Mouse (Mus musculus): ENCODE measurements around the gene Cgas. TPM values are rescaled to one million over a fixed set of nuclear protein-coding genes. Genes with fewer than 3 reads are reported as not detected.

The Cgas gene
- polyA plus RNA-seq, 1 experiment from 2014 or later: 0.92 TPM

DNA sequence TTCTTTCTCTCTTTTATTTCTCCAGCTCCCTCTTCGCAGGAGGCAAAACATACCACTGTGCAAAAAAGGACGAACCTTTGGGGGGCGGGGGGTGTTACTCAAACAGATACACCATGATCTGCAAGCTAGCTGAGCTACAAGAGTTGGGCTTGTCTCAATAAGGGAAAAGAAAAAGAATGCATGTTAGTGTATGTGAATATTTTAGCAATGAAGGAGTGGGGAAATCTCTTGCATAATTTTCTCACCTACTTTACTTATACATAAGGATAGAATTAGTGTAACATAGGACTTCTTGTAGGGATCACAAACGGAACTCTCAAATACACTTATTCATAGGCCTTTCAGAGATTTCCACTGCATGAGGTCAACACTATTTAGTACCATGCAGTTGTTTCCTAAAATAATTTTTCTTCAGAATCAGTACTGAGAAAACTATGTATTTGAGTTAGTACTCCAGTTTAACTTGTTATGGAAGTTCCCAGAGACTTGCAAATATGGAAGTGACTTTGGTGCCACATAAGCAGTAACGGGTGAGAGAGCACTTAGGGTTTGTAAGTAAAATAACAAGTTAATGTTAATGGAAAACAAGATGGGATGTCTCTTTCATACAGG is 31.8 kb upstream of the Cgas start:
- no peak overlapping the region for H3K4me3 ChIP-seq (ENCODE audit: low read depth, low read length)
- 0 out of 2 replicates have a peak, but pooled peaks cover 2% of the 10 kb centered on the region for H3K4me1 ChIP-seq (ENCODE audit: control insufficient read depth, insufficient read depth, low read length)
- peaks cover 15% of the 10 kb centered on the region; the same call in 1 of the 2 replicates for H3K36me3 ChIP-seq (ENCODE audit: control insufficient read depth, insufficient read depth, low read length)
- no peaks in the 10 kb centered on the region for H3K27me3 ChIP-seq (ENCODE audit: control insufficient read depth, insufficient read depth, low read length)
- WGBS: 92% methylated on average over 5 of the region's 5 CpGs
- no peak overlapping the region for H3K4me2 ChIP-seq (ENCODE audit: low read depth, severe bottlenecking)
- H3K9ac ChIP-seq (ENCODE audit: low read length): no peak overlapping the region
- H3K9me3 ChIP-seq (ENCODE audit: control insufficient read depth, low read length): no peaks in the 10 kb centered on the region
- no peak overlapping the region for H3K27ac ChIP-seq (replicated peaks; ENCODE audit: low read depth, low read length)
- no peak for ATAC-seq (ENCODE audit: insufficient number of reproducible peaks, low FRiP score, low TSS enrichment, low read depth)
- DNase-seq (ENCODE audit: low spot score): no peak

DNA sequence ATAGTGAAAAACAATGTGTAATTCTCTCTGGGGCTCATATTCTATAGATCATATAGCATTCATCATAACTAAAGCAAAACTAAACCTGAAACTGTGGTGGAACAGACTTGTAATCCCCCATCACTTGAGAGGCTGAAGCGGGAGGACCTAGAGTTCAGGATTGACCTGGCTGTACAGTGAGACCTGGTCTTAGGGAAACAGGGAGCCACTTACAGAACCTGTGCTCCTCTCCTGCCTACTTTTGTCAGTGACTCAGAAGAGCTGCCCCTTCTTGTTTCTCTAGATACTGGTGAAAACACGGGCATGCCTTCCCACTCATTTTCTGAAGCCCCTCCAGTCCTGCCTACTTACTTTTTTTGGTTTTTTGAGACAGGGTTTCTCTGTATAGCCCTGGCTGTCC is 31.2 kb upstream of the Cgas start:
- H3K4me3 ChIP-seq (ENCODE audit: low read depth, low read length): no peak overlapping the region
- peaks cover 12% of the 10 kb centered on the region; the same call in 1 of the 2 replicates for H3K36me3 ChIP-seq (ENCODE audit: control insufficient read depth, insufficient read depth, low read length)
- ATAC-seq (ENCODE audit: insufficient number of reproducible peaks, low FRiP score, low TSS enrichment, low read depth) (no peak), DNase-seq (ENCODE audit: low spot score) (no peak)
- 80% methylated on average over 2 of the region's 2 CpGs for WGBS
- H3K27ac ChIP-seq (replicated peaks; ENCODE audit: low read depth, low read length): no peak overlapping the region
- H3K9ac ChIP-seq (ENCODE audit: low read length): no peak overlapping the region
- no peak overlapping the region for H3K4me2 ChIP-seq (ENCODE audit: low read depth, severe bottlenecking)
- H3K9me3 ChIP-seq (ENCODE audit: control insufficient read depth, low read length): no peaks in the 10 kb centered on the region
- H3K4me1 ChIP-seq (ENCODE audit: control insufficient read depth, insufficient read depth, low read length): no peaks in the 10 kb centered on the region
- no peaks in the 10 kb centered on the region for H3K27me3 ChIP-seq (ENCODE audit: control insufficient read depth, insufficient read depth, low read length)

DNA sequence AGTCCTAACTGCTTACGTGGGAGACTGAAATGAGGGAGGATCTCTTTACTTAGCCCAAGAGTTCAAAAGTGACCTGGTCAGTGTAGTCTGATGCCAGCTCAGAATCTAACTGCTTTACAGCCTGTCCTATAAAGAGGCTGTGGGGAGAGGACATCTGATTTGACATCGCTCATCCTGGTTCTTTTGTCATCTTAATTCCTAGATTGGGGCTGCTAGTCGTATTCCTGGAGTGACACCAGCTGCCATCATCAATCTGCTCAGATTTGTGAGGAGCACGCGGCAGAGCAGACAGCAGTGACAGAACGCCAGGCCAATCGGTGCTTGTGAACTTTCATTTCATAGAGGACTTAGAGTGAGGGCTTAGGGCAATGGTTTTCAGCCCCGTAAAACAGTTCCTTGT is 30.6 kb upstream of the Cgas start:
- Histone ChIP-seq H3K27ac (replicated peaks; ENCODE audit: low read depth, low read length) (no peak overlapping the region), H3K4me1 (ENCODE audit: control insufficient read depth, insufficient read depth, low read length) (no peaks in the 10 kb centered on the region), H3K9me3 (ENCODE audit: control insufficient read depth, low read length) (no peaks in the 10 kb centered on the region), H3K36me3 (ENCODE audit: control insufficient read depth, insufficient read depth, low read length) (peaks cover 12% of the 10 kb centered on the region; the same call in 1 of the 2 replicates), H3K9ac (ENCODE audit: low read length) (no peak overlapping the region), H3K4me2 (ENCODE audit: low read depth, severe bottlenecking) (no peak overlapping the region), H3K4me3 (ENCODE audit: low read depth, low read length) (no peak overlapping the region), H3K27me3 (ENCODE audit: control insufficient read depth, insufficient read depth, low read length) (no peaks in the 10 kb centered on the region)
- no peak for DNase-seq (ENCODE audit: low spot score)
- 85% methylated on average over 8 of the region's 8 CpGs for WGBS
- ATAC-seq (ENCODE audit: insufficient number of reproducible peaks, low FRiP score, low TSS enrichment, low read depth): no peak

DNA sequence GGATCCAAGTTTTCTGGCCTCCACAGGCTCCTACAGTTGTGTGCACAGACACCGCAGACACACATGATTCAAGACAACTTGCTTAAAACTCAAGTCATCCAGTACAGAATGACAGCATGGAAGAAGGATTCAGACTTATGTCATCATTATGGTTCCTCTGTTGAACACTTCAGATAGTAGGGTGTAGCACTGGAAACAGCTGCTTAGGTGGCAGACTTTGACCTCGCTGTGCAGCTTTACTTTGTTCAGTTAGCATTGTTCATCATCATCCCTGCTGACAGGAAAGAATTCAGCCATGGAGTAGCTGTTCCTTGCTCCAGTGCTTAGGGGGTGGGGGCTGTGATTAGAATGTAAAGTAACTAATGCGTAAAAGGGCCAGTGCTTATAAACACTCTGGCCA is 22.7 kb upstream of the Cgas start:
- no peak for DNase-seq (ENCODE audit: low spot score)
- 90% methylated on average over 3 of the region's 3 CpGs for WGBS
- Histone ChIP-seq H3K9me3 (ENCODE audit: control insufficient read depth, low read length) (no peaks in the 10 kb centered on the region), H3K4me2 (ENCODE audit: low read depth, severe bottlenecking) (no peak overlapping the region), H3K4me3 (ENCODE audit: low read depth, low read length) (no peak overlapping the region), H3K4me1 (ENCODE audit: control insufficient read depth, insufficient read depth, low read length) (no peaks in the 10 kb centered on the region), H3K36me3 (ENCODE audit: control insufficient read depth, insufficient read depth, low read length) (peaks cover 9% of the 10 kb centered on the region; the same call in 1 of the 2 replicates), H3K27ac (replicated peaks; ENCODE audit: low read depth, low read length) (no peak overlapping the region), H3K27me3 (ENCODE audit: control insufficient read depth, insufficient read depth, low read length) (no peaks in the 10 kb centered on the region), H3K9ac (ENCODE audit: low read length) (no peak overlapping the region)
- ATAC-seq (ENCODE audit: insufficient number of reproducible peaks, low FRiP score, low TSS enrichment, low read depth): no peak

DNA sequence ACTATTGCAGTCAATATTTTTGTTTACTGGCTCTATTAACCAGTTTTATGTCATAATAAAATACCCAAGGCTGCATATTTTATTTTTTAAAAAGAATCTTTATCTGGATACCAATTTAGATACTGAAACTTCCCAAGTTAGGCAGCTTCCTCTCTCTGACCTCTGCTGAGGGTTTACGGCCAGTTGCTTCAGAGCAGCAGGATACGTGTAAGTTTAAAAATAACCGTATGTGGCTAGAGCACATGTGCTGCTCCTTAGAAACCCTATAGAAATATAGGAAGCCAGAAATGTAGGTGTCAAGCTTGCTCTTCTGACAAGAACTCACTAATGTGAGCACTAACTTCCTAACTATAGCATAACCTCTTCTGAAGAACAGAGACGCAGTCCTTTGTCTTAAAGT is 20.3 kb upstream of the Cgas start:
- Histone ChIP-seq H3K9me3 (ENCODE audit: control insufficient read depth, low read length) (no peaks in the 10 kb centered on the region), H3K9ac (ENCODE audit: low read length) (no peak overlapping the region), H3K4me2 (ENCODE audit: low read depth, severe bottlenecking) (no peak overlapping the region), H3K36me3 (ENCODE audit: control insufficient read depth, insufficient read depth, low read length) (peaks cover 10% of the 10 kb centered on the region), H3K27ac (replicated peaks; ENCODE audit: low read depth, low read length) (no peak overlapping the region), H3K4me3 (ENCODE audit: low read depth, low read length) (no peak overlapping the region), H3K27me3 (ENCODE audit: control insufficient read depth, insufficient read depth, low read length) (no peaks in the 10 kb centered on the region), H3K4me1 (ENCODE audit: control insufficient read depth, insufficient read depth, low read length) (no peaks in the 10 kb centered on the region)
- no peak for DNase-seq (ENCODE audit: low spot score)
- WGBS: 90% methylated on average over 4 of the region's 4 CpGs
- ATAC-seq (ENCODE audit: insufficient number of reproducible peaks, low FRiP score, low TSS enrichment, low read depth): no peak

DNA sequence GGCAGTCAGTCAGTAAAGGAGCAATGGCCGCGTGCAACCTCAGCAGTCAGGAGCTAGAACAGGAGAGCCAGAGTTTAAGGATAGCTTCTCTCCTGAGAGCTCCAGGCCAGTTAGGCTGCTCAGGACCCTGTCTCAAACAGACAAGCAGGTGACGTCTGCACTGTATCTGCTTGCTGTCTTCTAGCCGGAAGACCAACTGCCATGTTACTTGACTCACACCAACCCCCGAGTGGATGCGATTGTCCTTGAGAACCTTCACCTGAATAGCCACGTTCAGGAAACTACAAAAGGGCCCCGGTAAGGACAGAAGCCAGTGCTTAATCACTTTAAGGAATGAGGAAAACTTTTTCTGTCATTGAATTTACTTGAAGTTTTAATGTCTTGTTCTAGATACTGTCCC is 14.0 kb upstream of the Cgas start:
- 92% methylated on average over 8 of the region's 8 CpGs for WGBS
- Histone ChIP-seq H3K4me3 (ENCODE audit: low read depth, low read length) (no peak overlapping the region), H3K4me2 (ENCODE audit: low read depth, severe bottlenecking) (no peak overlapping the region), H3K9me3 (ENCODE audit: control insufficient read depth, low read length) (no peaks in the 10 kb centered on the region), H3K9ac (ENCODE audit: low read length) (no peak overlapping the region), H3K36me3 (ENCODE audit: control insufficient read depth, insufficient read depth, low read length) (peaks cover 18% of the 10 kb centered on the region), H3K27ac (replicated peaks; ENCODE audit: low read depth, low read length) (no peak overlapping the region), H3K27me3 (ENCODE audit: control insufficient read depth, insufficient read depth, low read length) (no peaks in the 10 kb centered on the region), H3K4me1 (ENCODE audit: control insufficient read depth, insufficient read depth, low read length) (no peaks in the 10 kb centered on the region)
- DNase-seq (ENCODE audit: low spot score) (no peak), ATAC-seq (ENCODE audit: insufficient number of reproducible peaks, low FRiP score, low TSS enrichment, low read depth) (no peak)

DNA sequence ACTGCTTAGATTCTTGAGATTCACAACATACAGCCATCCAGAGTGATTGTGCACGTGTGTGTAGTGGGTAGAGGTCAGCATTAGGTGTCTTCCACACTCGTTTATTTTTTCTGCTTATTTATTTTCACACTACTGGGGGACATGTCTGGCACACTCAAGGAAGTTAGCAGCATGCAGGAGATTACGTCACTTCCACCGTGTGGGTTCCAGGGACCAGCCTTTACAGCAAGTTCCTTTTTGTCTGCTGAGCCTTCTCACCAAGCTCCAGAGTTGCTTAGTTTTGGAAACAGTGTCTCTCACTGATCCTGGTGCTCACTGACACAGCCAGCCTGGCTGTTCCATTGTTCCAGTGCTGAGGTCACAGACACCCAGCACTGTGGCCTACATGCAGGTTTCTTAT is 8.3 kb upstream of the Cgas start:
- Histone ChIP-seq H3K4me1 (ENCODE audit: control insufficient read depth, insufficient read depth, low read length) (peaks cover 5% of the 10 kb centered on the region; the same call in 1 of the 2 replicates), H3K27me3 (ENCODE audit: control insufficient read depth, insufficient read depth, low read length) (no peaks in the 10 kb centered on the region), H3K27ac (replicated peaks; ENCODE audit: low read depth, low read length) (no peak overlapping the region), H3K9ac (ENCODE audit: low read length) (no peak overlapping the region), H3K9me3 (ENCODE audit: control insufficient read depth, low read length) (no peaks in the 10 kb centered on the region), H3K4me3 (ENCODE audit: low read depth, low read length) (no peak overlapping the region), H3K36me3 (ENCODE audit: control insufficient read depth, insufficient read depth, low read length) (peaks cover 8% of the 10 kb centered on the region; the same call in 1 of the 2 replicates), H3K4me2 (ENCODE audit: low read depth, severe bottlenecking) (no peak overlapping the region)
- DNase-seq (ENCODE audit: low spot score) (no peak), ATAC-seq (ENCODE audit: insufficient number of reproducible peaks, low FRiP score, low TSS enrichment, low read depth) (no peak)
- WGBS: 89% methylated on average over 4 of the region's 4 CpGs

DNA sequence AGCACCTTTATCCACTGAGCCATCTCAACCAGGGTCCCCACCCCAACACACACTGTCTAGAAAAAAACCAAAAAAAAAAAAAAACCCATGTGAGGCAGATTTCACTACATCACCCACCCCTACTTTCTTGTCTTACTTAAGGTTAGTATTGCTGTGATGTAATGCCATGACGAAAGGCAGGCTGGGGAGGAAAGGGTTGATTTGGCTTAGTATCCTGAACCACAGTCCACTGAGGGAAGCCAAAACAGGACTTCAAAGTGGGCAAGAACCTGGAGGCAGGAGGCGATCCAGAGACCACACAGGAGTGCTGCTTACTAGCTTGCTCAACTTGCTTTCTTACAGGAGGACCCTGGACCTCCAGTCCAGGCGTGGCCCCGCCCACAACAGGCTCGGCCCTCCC is 7.4 kb upstream of the Cgas start:
- peaks cover 5% of the 10 kb centered on the region; the same call in 1 of the 2 replicates for H3K4me1 ChIP-seq (ENCODE audit: control insufficient read depth, insufficient read depth, low read length)
- 73% methylated on average over 5 of the region's 5 CpGs for WGBS
- ATAC-seq (ENCODE audit: insufficient number of reproducible peaks, low FRiP score, low TSS enrichment, low read depth) (no peak), DNase-seq (ENCODE audit: low spot score) (no peak)
- H3K4me2 ChIP-seq (ENCODE audit: low read depth, severe bottlenecking): no peak overlapping the region
- H3K9me3 ChIP-seq (ENCODE audit: control insufficient read depth, low read length): no peaks in the 10 kb centered on the region
- no peak overlapping the region for H3K27ac ChIP-seq (replicated peaks; ENCODE audit: low read depth, low read length)
- 0 out of 2 replicates have a peak, but pooled peaks cover 3% of the 10 kb centered on the region for H3K27me3 ChIP-seq (ENCODE audit: control insufficient read depth, insufficient read depth, low read length)
- no peak overlapping the region for H3K9ac ChIP-seq (ENCODE audit: low read length)
- peaks cover 8% of the 10 kb centered on the region; the same call in 1 of the 2 replicates for H3K36me3 ChIP-seq (ENCODE audit: control insufficient read depth, insufficient read depth, low read length)
- H3K4me3 ChIP-seq (ENCODE audit: low read depth, low read length): no peak overlapping the region
